Mouse (Mus musculus): ENCODE data around the gene Btnl4. TPM values are rescaled to one million over a fixed set of nuclear protein-coding genes. Genes with fewer than 3 reads are reported as not detected.

Gene Btnl4
- polyA plus RNA-seq, 1 experiment, result not detected

- Histone ChIP-seq H3K4me3 (ENCODE audit: insufficient read depth, low read length) (no peak overlapping the region), H3K27ac (ENCODE audit: insufficient read depth, low read length) (no peak overlapping the region), H3K4me1 (ENCODE audit: control insufficient read depth, insufficient read depth, low read length) (peaks cover 4% of the 10 kb centered on the region; the same call in 1 of the 2 replicates)
- TF ChIP-seq CTCF (IDR thresholded peaks at IDR 0.05; ENCODE audit: extremely low read depth, insufficient read depth, low read length) (no peak), POLR2A (IDR thresholded peaks at IDR 0.05; ENCODE audit: extremely low read depth, insufficient read depth, low read length) (no peak)
These were observed 38.5 kb downstream of the Btnl4 start for GRCm38 (mm10) chr17:34438588-34438987.

GRCm38 (mm10) chr17:34437606-34438005, 39.5 kb downstream of the Btnl4 start:
- TF ChIP-seq CTCF (IDR thresholded peaks at IDR 0.05; ENCODE audit: extremely low read depth, insufficient read depth, low read length), result no peak
- TF ChIP-seq POLR2A (IDR thresholded peaks at IDR 0.05; ENCODE audit: extremely low read depth, insufficient read depth, low read length), result no peak

DNA sequence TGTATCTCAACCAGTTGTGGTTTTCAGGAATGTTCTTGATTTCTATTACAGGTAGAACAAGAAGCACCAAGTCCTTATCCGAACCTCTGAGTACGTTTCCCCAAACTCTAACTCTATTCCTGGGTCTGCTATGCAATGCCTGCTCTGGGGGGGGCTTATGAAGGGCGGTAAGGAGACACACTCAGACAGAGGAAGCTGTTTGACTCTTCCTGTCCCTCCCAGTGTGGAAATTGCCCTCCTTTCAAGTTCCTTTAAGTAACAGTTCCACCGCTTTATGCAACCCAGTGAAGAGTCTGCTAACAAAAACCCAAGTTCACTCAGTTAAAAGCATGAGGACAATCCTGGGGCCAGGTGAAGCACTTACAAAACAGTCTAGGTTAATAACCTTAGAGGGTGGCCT, 40.0 kb downstream of the Btnl4 start:
- TF ChIP-seq CTCF (IDR thresholded peaks at IDR 0.05; ENCODE audit: extremely low read depth, insufficient read depth, low read length) (no peak), POLR2A (IDR thresholded peaks at IDR 0.05; ENCODE audit: extremely low read depth, insufficient read depth, low read length) (no peak)
- Histone ChIP-seq H3K27ac (ENCODE audit: insufficient read depth, low read length) (no peak overlapping the region), H3K4me1 (ENCODE audit: control insufficient read depth, insufficient read depth, low read length) (peaks cover 4% of the 10 kb centered on the region; the same call in 1 of the 2 replicates), H3K4me3 (ENCODE audit: insufficient read depth, low read length) (no peak overlapping the region)

More at GRCm38 (mm10) chr17:34437606-34438005, 39.5 kb downstream of the Btnl4 start:
- Histone ChIP-seq H3K4me3 (ENCODE audit: insufficient read depth, low read length) (no peak overlapping the region), H3K27ac (ENCODE audit: insufficient read depth, low read length) (no peak overlapping the region), H3K4me1 (ENCODE audit: control insufficient read depth, insufficient read depth, low read length) (peaks cover 4% of the 10 kb centered on the region; the same call in 1 of the 2 replicates)

GRCm38 (mm10) chr17:34427597-34427996, 49.5 kb downstream of the Btnl4 start:
- no peak overlapping the region for H3K27ac ChIP-seq (ENCODE audit: insufficient read depth, low read length)
- TF ChIP-seq POLR2A (IDR thresholded peaks at IDR 0.05; ENCODE audit: extremely low read depth, insufficient read depth, low read length) (no peak), CTCF (IDR thresholded peaks at IDR 0.05; ENCODE audit: extremely low read depth, insufficient read depth, low read length) (no peak)

GRCm38 (mm10) chr17:34420014-34420413, 57.1 kb downstream of the Btnl4 start:
- no peak overlapping the region for H3K4me3 ChIP-seq (ENCODE audit: insufficient read depth, low read length)
- H3K27ac ChIP-seq (ENCODE audit: insufficient read depth, low read length), result no peak overlapping the region
- TF ChIP-seq POLR2A (IDR thresholded peaks at IDR 0.05; ENCODE audit: extremely low read depth, insufficient read depth, low read length) (no peak), CTCF (IDR thresholded peaks at IDR 0.05; ENCODE audit: extremely low read depth, insufficient read depth, low read length) (no peak)
- H3K4me1 ChIP-seq (ENCODE audit: control insufficient read depth, insufficient read depth, low read length), result no peaks in the 10 kb centered on the region

More at GRCm38 (mm10) chr17:34427597-34427996, 49.5 kb downstream of the Btnl4 start:
- H3K4me1 ChIP-seq (ENCODE audit: control insufficient read depth, insufficient read depth, low read length), result no peaks in the 10 kb centered on the region
- H3K4me3 ChIP-seq (ENCODE audit: insufficient read depth, low read length), result no peak overlapping the region

Other genes with a start within 250 kb of the Btnl4 start
- gene H2-Ob, start 238.4 kb downstream of the Btnl4 start, polyA plus RNA-seq (2012; rRNA removed), result 1.0 and 1.5 TPM in 2 replicates
- 3.1 and 3.6 TPM in 2 replicates for gene H2-Ab1, start 219.6 kb downstream of the Btnl4 start, polyA plus RNA-seq (2012; rRNA removed)
- gene H2-Aa, start 189.5 kb downstream of the Btnl4 start, polyA plus RNA-seq (2012; rRNA removed), result 2.8 and 2.9 TPM in 2 replicates
- 3.2 and 3.3 TPM in 2 replicates for gene H2-Eb1, start 171.5 kb downstream of the Btnl4 start, polyA plus RNA-seq (2012; rRNA removed)
- gene H2-Eb2, start 151.7 kb downstream of the Btnl4 start, polyA plus RNA-seq (2012; rRNA removed), result 0.04 TPM in 1 of 2 replicates, not detected in the other
- gene Btnl2, start 122.5 kb downstream of the Btnl4 start, polyA plus RNA-seq (2012; rRNA removed), result not detected in 2 replicates
- 0.04 TPM in 1 of 2 replicates, not detected in the other for gene Btnl1, start 100.2 kb downstream of the Btnl4 start, polyA plus RNA-seq (2012; rRNA removed)
- gene BC051142, start 78.5 kb downstream of the Btnl4 start, polyA plus RNA-seq (2012; rRNA removed), result 7.4 and 8.7 TPM in 2 replicates
- gene Btnl6, start 40.0 kb upstream of the Btnl4 start, polyA plus RNA-seq (2012; rRNA removed), result not detected in 2 replicates
- gene Notch4, start 87.0 kb upstream of the Btnl4 start, polyA plus RNA-seq (2012; rRNA removed), result 3.4 and 3.8 TPM in 2 replicates
- gene Gpsm3, start 112.5 kb upstream of the Btnl4 start, polyA plus RNA-seq (2012; rRNA removed), result 2.9 and 3.5 TPM in 2 replicates
- 66.2 and 72.6 TPM in 2 replicates for gene Pbx2, start 113.9 kb upstream of the Btnl4 start, polyA plus RNA-seq (2012; rRNA removed)
- gene Ager, start 120.5 kb upstream of the Btnl4 start, polyA plus RNA-seq (2012; rRNA removed), result 1.5 and 1.6 TPM in 2 replicates
- 125 and 130 TPM in 2 replicates for gene Rnf5, start 126.4 kb upstream of the Btnl4 start, polyA plus RNA-seq (2012; rRNA removed)
- gene Agpat1, start 126.9 kb upstream of the Btnl4 start, polyA plus RNA-seq (2012; rRNA removed), result 225 and 236 TPM in 2 replicates
- 5.3 and 6.1 TPM in 2 replicates for gene Egfl8, start 138.7 kb upstream of the Btnl4 start, polyA plus RNA-seq (2012; rRNA removed)
- 31.1 and 32.7 TPM in 2 replicates for gene Ppt2, start 151.2 kb upstream of the Btnl4 start, polyA plus RNA-seq (2012; rRNA removed)
- 160 and 165 TPM in 2 replicates for gene Prrt1, start 152.2 kb upstream of the Btnl4 start, polyA plus RNA-seq (2012; rRNA removed)
- gene Fkbpl, start 167.4 kb upstream of the Btnl4 start, polyA plus RNA-seq (2012; rRNA removed), result 7.8 and 8.7 TPM in 2 replicates
- 59.6 and 64.1 TPM in 2 replicates for gene Atf6b, start 169.8 kb upstream of the Btnl4 start, polyA plus RNA-seq (2012; rRNA removed)
- 2.2 and 2.6 TPM in 2 replicates for gene Tnxb, start 193.2 kb upstream of the Btnl4 start, polyA plus RNA-seq (2012; rRNA removed)